Mouse (Mus musculus): Measurements from ENCODE around the gene Pde2a. TPM values are rescaled to one million over a fixed set of nuclear protein-coding genes. Genes with fewer than 3 reads are reported as not detected.

Pde2a gene
- total and polyA plus RNA-seq, 3 experiments: 0.08 to 0.40 TPM; not detected in 1

DNA sequence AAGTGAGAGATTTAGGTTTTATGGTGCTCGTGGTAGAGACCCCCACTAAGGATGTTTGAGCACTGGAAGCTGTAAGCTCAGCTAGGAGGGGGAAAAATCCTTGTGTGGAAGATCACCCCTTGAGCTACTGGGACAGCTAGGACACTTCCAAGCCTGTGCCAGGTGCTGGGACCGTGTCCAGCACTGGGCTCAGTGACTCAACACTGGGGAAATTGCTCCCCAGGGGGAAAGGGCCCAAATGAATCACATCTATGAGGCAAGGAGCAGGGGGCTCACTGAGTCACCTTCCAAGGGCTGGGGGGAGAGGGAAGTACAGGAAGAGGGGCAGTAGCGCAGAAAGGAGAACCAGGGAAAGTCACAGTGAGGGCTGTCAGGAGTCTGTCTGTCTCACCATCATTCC is 28.4 kb downstream of the Pde2a start:
- Histone ChIP-seq H3K4me2 (ENCODE audit: insufficient read depth, low read depth, poor library complexity, severe bottlenecking) (no peak overlapping the region), H3K4me1 (ENCODE audit: control insufficient read depth in 1 of 2, insufficient read depth in 2 of 2) (peaks cover 2 to 15% of the 10 kb centered on the region in 2 experiments; a peak in 3 of 4 replicates), H3K9ac (ENCODE audit: insufficient read depth, low read depth) (no peak overlapping the region), H3K9me3 (replicated peaks; ENCODE audit: low read length) (no peaks in the 10 kb centered on the region), H3K27me3 (replicated peaks) (peaks cover 87% of the 10 kb centered on the region), H3K4me3 (replicated peaks in 1 of 3; ENCODE audit: low read depth in 2 of 3, low read length in 2 of 3, poor library complexity in 1 of 3) (no peak overlapping the region), H3K36me3 (replicated peaks in 1 of 2; ENCODE audit: control insufficient read depth in 1 of 2, insufficient read depth in 1 of 2, low read length in 1 of 2) (no peaks in the 10 kb centered on the region), H3K27ac (ENCODE audit: insufficient read depth, low read depth) (no peak overlapping the region), H3K79me2 (replicated peaks; ENCODE audit: control insufficient read depth, extremely low read depth, insufficient read depth, poor library complexity, severe bottlenecking) (no peaks in the 10 kb centered on the region)
- dilution Hi-C loops (cut with MboI; ENCODE audit: extremely low pct_ligation_motif_present, extremely low pct_unique_long_range_greater_than_20kb, low sequenced_read_pairs): no loop called here
- DNase-seq (ENCODE audit: extremely low read depth): no peak
- TF ChIP-seq NRF1 (IDR thresholded peaks at IDR 0.05; ENCODE audit: low read depth, low read length) (no peak), ELF1 (IDR thresholded peaks at IDR 0.05; ENCODE audit: low read depth, low read length) (no peak), MXI1 (IDR thresholded peaks at IDR 0.05; ENCODE audit: low read depth, low read length) (no peak), CTCF (conservative IDR thresholded peaks at IDR 0.05 in 1 of 2, IDR thresholded peaks at IDR 0.05 in 1 of 2; ENCODE audit: low read depth in 2 of 2, low read length in 2 of 2) (no peak), ZC3H11A (IDR thresholded peaks at IDR 0.05; ENCODE audit: low read depth, low read length) (no peak), MAFK (IDR thresholded peaks at IDR 0.05; ENCODE audit: insufficient replicate concordance, low read length) (no peak), USF1 (IDR thresholded peaks at IDR 0.05; ENCODE audit: low read depth, low read length) (no peak), TCF12 (IDR thresholded peaks at IDR 0.05; ENCODE audit: low read depth, low read length) (no peak), ZMIZ1 (IDR thresholded peaks at IDR 0.05; ENCODE audit: low read depth, low read length) (no peak), ZNF384 (IDR thresholded peaks at IDR 0.05; ENCODE audit: low read depth, low read length) (no peak), IRF4 (IDR thresholded peaks at IDR 0.05; ENCODE audit: low read depth, low read length) (no peak), BHLHE40 (IDR thresholded peaks at IDR 0.05; ENCODE audit: low read depth, low read length) (no peak), GABPA (IDR thresholded peaks at IDR 0.05; ENCODE audit: insufficient replicate concordance, low read depth, low read length) (no peak), MEF2A (IDR thresholded peaks at IDR 0.05; ENCODE audit: borderline replicate concordance, low read depth, low read length) (no peak), PAX5 (IDR thresholded peaks at IDR 0.05; ENCODE audit: low read length) (no peak), CHD1 (IDR thresholded peaks at IDR 0.05; ENCODE audit: low read depth, low read length) (no peak), MYC (IDR thresholded peaks at IDR 0.05; ENCODE audit: low read depth, low read length) (no peak), MAX (IDR thresholded peaks at IDR 0.05; ENCODE audit: low read length) (no peak), NELFE (IDR thresholded peaks at IDR 0.05; ENCODE audit: low read depth, low read length) (no peak), JUN (IDR thresholded peaks at IDR 0.05; ENCODE audit: insufficient read depth, low read depth, low read length) (no peak)
- in situ Hi-C loops (cut with MboI; ENCODE audit: low pct_ligation_motif_present, low pct_unique_long_range_greater_than_20kb, low sequenced_read_pairs): loop anchor here (10.0 kb wide), 1 partner anchor 175 kb away; no protein-coding TSS in a partner anchor

All from CH12.LX (cell line).